Mouse (Mus musculus) embryonic fibroblast, embryonic 13.5 days (primary cell): ENCODE data around the gene Ankrd52.

ENCODE experiments used
- CTCF ChIP-seq: IDR thresholded peaks from 2 replicates; pipeline ENCODE4 v1.5.1; 2011; ENCODE audit warnings: mild to moderate bottlenecking, control low read depth, low read length, moderate library complexity, borderline replicate concordance; ENCODE audit not compliant: insufficient read depth
- POLR2A ChIP-seq: IDR thresholded peaks from 2 replicates; pipeline ENCODE4 v1.6.1; 2011; ENCODE audit warnings: low read depth, mild to moderate bottlenecking, control low read depth, low read length, moderate library complexity

- TF ChIP-seq CTCF (no peak), POLR2A (no peak)
These were observed 3.7 kb upstream of the Ankrd52 start for GRCm38 (mm10) chr10:128372989-128373748.
